Mouse (Mus musculus) kidney, adult 2 months (tissue): ENCODE measurements around the gene Tardbp. TPM values are rescaled to one million over a fixed set of nuclear protein-coding genes. Genes with fewer than 3 reads are reported as not detected.

Experiments
- DNase-seq: peaks from one replicate; pipeline ENCODE4 v3.0.0; 2021
- H3K27ac ChIP-seq: fragments of 200-500 bp; 2 replicates; pipeline ENCODE4 v1.5.1; 2012; ENCODE audit warnings: low read depth, low read length, control low read depth, inconsistent platforms; ENCODE audit not compliant: insufficient read depth
- H3K27me3 ChIP-seq: fragments of 200-500 bp; replicated peaks from 2 replicates; pipeline ENCODE4 v1.6.1; 2012; ENCODE audit warnings: mild to moderate bottlenecking, moderate library complexity, low read length, inconsistent platforms; ENCODE audit not compliant: control insufficient read depth, insufficient read depth
- H3K36me3 ChIP-seq: fragments of 200-500 bp; 2 replicates; pipeline ENCODE4 v1.6.1; 2012; ENCODE audit warnings: mild to moderate bottlenecking, moderate library complexity, low read length, inconsistent platforms; ENCODE audit not compliant: control insufficient read depth, insufficient read depth
- H3K4me1 ChIP-seq: fragments of 200-500 bp; 2 replicates; pipeline ENCODE4 v1.6.1; 2011; ENCODE audit warnings: low read length; ENCODE audit not compliant: control insufficient read depth, insufficient read depth
- H3K4me3 ChIP-seq: fragments of 200-500 bp; 2 replicates; pipeline ENCODE4 v1.5.1; 2011; ENCODE audit warnings: mild to moderate bottlenecking, low read depth, low read length, control low read depth; ENCODE audit not compliant: insufficient read depth
- CTCF ChIP-seq: fragments of 200-500 bp; conservative IDR thresholded peaks from 2 replicates; pipeline ENCODE4 v1.5.1; 2011; ENCODE audit warnings: low read depth, mild to moderate bottlenecking, control low read depth, low read length, moderate library complexity, mixed read lengths; ENCODE audit not compliant: insufficient read depth, insufficient read length
- POLR2A ChIP-seq: fragments of 200-500 bp; IDR thresholded peaks from one replicate; pipeline ENCODE4 v1.6.1; 2011; ENCODE audit warnings: low read depth, low read length, control low read depth
- whole genome bisulfite sequencing: fragments of 180-500 bp; shearing (Covaris S2); methylation state at CpG from one replicate; pipeline ENCODE4 v1.1.7; 2018; 5-methylcytosine and 5-hydroxymethylcytosine counted together
- polyA plus RNA-seq: library from polyadenylated mRNA; depleted of rRNA; stranded (reverse); fragments of >200 nt; gene quantifications from 2 replicates; pipeline ENCODE4 v1.2.3, GENCODE M21; 2012

Gene Tardbp
- polyA plus RNA-seq, 1 experiment: 93.3 TPM

DNA sequence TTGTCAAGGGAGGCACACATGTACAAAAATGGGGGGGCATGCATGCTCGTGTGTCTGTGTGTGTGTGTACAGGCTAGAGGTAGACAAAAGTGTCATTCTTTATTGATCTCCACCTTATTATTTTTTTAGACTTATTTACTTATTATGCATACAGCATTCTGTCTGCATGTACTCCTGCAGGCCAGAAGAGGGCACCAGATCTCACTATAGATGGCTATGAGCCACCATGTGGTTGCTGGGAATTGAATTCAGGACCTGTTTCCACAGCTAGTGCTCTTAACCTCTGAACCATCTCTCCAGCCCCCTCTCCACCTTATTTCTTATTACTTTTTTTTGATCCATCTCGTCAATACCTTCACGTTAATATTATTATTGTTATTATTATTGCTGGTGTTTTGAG, 22.5 kb upstream of the Tardbp start:
- no peak overlapping the region for H3K27ac ChIP-seq
- no peak for TF ChIP-seq POLR2A
- peak; percentile 39 for TF ChIP-seq CTCF
- H3K27me3 ChIP-seq: no peaks in the 10 kb centered on the region
- H3K36me3 ChIP-seq: no peaks in the 10 kb centered on the region
- H3K4me1 ChIP-seq: peaks cover 4% of the 10 kb centered on the region; the same call in 1 of the 2 replicates
- 79% methylated on average over 3 of the region's 3 CpGs for WGBS
- H3K4me3 ChIP-seq: no peak overlapping the region
- DNase-seq: no peak

- WGBS: 49% methylated on average over 11 of the region's 11 CpGs
- H3K27ac ChIP-seq: no peak overlapping the region
- no peak overlapping the region for H3K4me3 ChIP-seq
- no peaks in the 10 kb centered on the region for H3K36me3 ChIP-seq
- TF ChIP-seq POLR2A (no peak), CTCF (no peak)
- no peaks in the 10 kb centered on the region for H3K27me3 ChIP-seq
- DNase-seq: no peak
- peaks cover 15% of the 10 kb centered on the region for H3K4me1 ChIP-seq
These were observed 19.8 kb upstream of the Tardbp start for GRCm38 (mm10) chr4:148646616-148647015.

GRCm38 (mm10) chr4:148644926-148645325, 18.1 kb upstream of the Tardbp start:
- Histone ChIP-seq H3K4me3 (no peak overlapping the region), H3K36me3 (no peaks in the 10 kb centered on the region), H3K4me1 (peaks cover 19% of the 10 kb centered on the region), H3K27ac (no peak overlapping the region), H3K27me3 (no peaks in the 10 kb centered on the region)
- 76% methylated on average over 6 of the region's 6 CpGs for WGBS
- peak; percentile 75 for DNase-seq
- TF ChIP-seq CTCF (no peak), POLR2A (no peak)

- H3K27me3 ChIP-seq: no peaks in the 10 kb centered on the region
- peaks cover 23% of the 10 kb centered on the region for H3K4me1 ChIP-seq
- H3K4me3 ChIP-seq: peak overlapping the region; percentile 10; the same call in 1 of the 2 replicates
- no peaks in the 10 kb centered on the region for H3K36me3 ChIP-seq
- 5% methylated on average over 9 of the region's 9 CpGs for WGBS
- peak overlapping the region; percentile 93 for H3K27ac ChIP-seq
- no peak for TF ChIP-seq POLR2A
- peak; percentile 82 for TF ChIP-seq CTCF
- DNase-seq: peak; percentile 91
These were observed 17.3 kb upstream of the Tardbp start for GRCm38 (mm10) chr4:148644157-148644511.

DNA sequence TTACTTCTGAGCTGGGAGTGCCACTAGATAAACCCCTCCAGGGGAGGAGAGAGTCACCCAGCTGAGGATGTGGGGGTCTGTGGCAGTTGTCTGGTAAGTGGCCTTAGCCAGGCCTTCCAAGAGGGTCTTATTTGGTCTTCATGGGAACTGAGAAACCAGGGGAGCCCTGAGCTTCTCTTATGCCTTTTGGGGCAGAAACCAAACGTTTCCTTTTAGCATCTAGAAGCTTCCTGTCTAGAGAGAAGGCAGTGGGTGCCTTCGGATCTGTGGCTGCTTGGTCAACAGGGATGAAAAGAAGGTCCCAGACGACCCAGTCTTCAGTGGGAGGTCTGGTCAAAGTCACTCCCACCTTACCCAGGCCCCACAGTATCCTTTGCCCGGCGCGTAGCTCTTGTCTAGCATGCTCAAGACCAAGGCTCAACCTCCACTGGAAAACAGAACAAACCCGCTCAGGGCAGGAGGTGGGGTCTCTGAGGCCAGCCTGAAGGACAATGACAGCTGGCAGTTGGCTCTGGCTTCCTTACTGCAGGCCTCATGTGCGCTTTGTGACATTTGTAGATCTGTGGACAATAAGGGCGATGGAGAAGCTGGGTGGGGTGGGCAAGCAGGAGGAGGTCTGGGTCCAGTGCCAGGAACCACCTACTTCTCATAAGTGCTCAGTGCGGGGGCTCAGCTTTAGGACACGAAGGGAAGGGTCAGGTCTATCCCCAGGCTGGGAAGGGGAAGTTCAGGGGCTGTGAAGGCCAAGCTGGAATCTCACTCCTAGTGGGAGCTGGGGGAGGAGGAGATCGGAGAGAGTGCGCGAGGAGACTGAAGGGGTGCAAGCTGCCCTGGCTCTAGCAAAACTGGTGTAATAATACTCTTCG, 16.7 kb upstream of the Tardbp start, which contains the start of gene Gm572:
Gene Gm572 (plus strand): TSS at position 27 of the 866 bp plus-strand sequence.
- Histone ChIP-seq H3K27me3 (no peaks in the 10 kb centered on the region), H3K4me3 (peak within 1 kb of the TSS; percentile 10; the same call in 1 of the 2 replicates), H3K4me1 (peaks cover 23% of the 10 kb centered on the region), H3K27ac (peak within 1 kb of the TSS; percentile 96), H3K36me3 (no peaks in the 10 kb centered on the region)
- no peak for DNase-seq
- WGBS: 45% methylated on average over 15 of the region's 15 CpGs
- no peak for TF ChIP-seq POLR2A
- no peak for TF ChIP-seq CTCF

DNA sequence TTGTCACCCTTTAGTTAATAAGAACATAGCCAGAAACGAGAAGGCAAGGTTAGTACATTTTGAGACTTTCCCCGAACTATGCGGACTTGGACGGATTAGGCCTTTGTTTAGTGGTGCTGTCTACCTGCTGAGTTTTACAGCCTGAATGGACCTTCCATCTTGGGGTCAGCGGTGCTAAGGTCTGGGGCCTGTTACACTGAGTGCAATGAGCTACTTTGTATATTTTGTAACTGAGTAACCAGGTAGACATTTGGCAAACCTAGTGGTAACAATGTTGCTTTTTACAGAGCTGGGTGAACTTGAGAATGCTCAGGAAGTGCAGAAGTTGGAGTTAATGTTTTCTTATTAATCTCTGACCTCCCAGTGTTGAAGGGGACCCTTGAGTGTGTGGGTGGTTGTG, 14.3 kb upstream of the Tardbp start:
- H3K27me3 ChIP-seq: no peaks in the 10 kb centered on the region
- H3K4me1 ChIP-seq: peaks cover 23% of the 10 kb centered on the region
- WGBS: 34% methylated on average over 5 of the region's 5 CpGs
- peak overlapping the region; percentile 98 for H3K27ac ChIP-seq
- peak; percentile 93 for DNase-seq
- no peak for TF ChIP-seq CTCF
- TF ChIP-seq POLR2A: no peak
- H3K36me3 ChIP-seq: no peaks in the 10 kb centered on the region
- no peak overlapping the region for H3K4me3 ChIP-seq

GRCm38 (mm10) chr4:148639455-148639854, 12.6 kb upstream of the Tardbp start:
- no peak overlapping the region for H3K4me3 ChIP-seq
- TF ChIP-seq POLR2A (no peak), CTCF (no peak)
- no peaks in the 10 kb centered on the region for H3K36me3 ChIP-seq
- no peaks in the 10 kb centered on the region for H3K27me3 ChIP-seq
- WGBS: 78% methylated on average over 2 of the region's 2 CpGs
- DNase-seq: no peak
- peaks cover 23% of the 10 kb centered on the region for H3K4me1 ChIP-seq
- H3K27ac ChIP-seq: no peak overlapping the region
